Mouse (Mus musculus) CH12.LX (cell line): ENCODE data around the gene Fchsd2. TPM values are rescaled to one million over a fixed set of nuclear protein-coding genes. Genes with fewer than 3 reads are reported as not detected.
A peak's percentile ranks its signal among the peaks of the same experiment; 100 is the strongest.

ENCODE experiments used
- DNase-seq: peaks from one replicate; pipeline ENCODE4 v3.0.0-alpha.2; 2013; ENCODE audit errors: extremely low read depth
- H3K27ac ChIP-seq: 2 replicates; pipeline ENCODE4 v1.5.1; 2012; ENCODE audit warnings: low read depth, mild to moderate bottlenecking, control low read depth, moderate library complexity; ENCODE audit not compliant: insufficient read depth
- H3K27me3 ChIP-seq: replicated peaks from 2 replicates; pipeline ENCODE3; 2012; ENCODE audit warnings: inconsistent platforms
- H3K36me3 ChIP-seq, 2 experiments: replicated peaks in 1 of 2; 2 replicates each; pipeline versions ENCODE3 to v1.6.1; 2012; ENCODE audit warnings: inconsistent platforms in 1 of 2, low read length in 1 of 2, mild to moderate bottlenecking in 1 of 2, mixed read lengths in 1 of 2, moderate library complexity in 1 of 2; ENCODE audit not compliant: control insufficient read depth in 1 of 2, insufficient read depth in 1 of 2
- H3K4me1 ChIP-seq, 2 experiments: 2 replicates each; pipeline ENCODE4 v1.6.1; 2012; ENCODE audit warnings: inconsistent platforms in 1 of 2, moderate library complexity in 1 of 2; ENCODE audit not compliant: insufficient read depth in 2 of 2, control insufficient read depth in 1 of 2
- H3K4me2 ChIP-seq: 2 replicates; pipeline ENCODE4 v1.6.1; 2012; ENCODE audit warnings: low read depth, mild to moderate bottlenecking, control low read depth; ENCODE audit not compliant: poor library complexity, insufficient read depth, severe bottlenecking
- H3K4me3 ChIP-seq, 3 experiments: fragments of 150-350 bp in 1 of 3; sonication (generic) in 1 of 3; replicated peaks in 1 of 3; 2 replicates each; pipeline versions ENCODE3 to v1.5.1; 2011 to 2012; ENCODE audit warnings: low read depth in 2 of 3, low read length in 2 of 3, mild to moderate bottlenecking in 2 of 3, moderate library complexity in 2 of 3, control low read depth in 1 of 3, improper control_type of control experiment in 1 of 3, inconsistent platforms in 1 of 3, mixed read lengths in 1 of 3; ENCODE audit not compliant: poor library complexity in 1 of 3
- H3K79me2 ChIP-seq: replicated peaks from 2 replicates; pipeline ENCODE4 v1.6.1; 2012; ENCODE audit warnings: mild to moderate bottlenecking, moderate library complexity; ENCODE audit not compliant: control insufficient read depth, poor library complexity, insufficient read depth, severe bottlenecking; ENCODE audit errors: extremely low read depth
- H3K9ac ChIP-seq: 2 replicates; pipeline ENCODE4 v1.6.1; 2012; ENCODE audit warnings: low read depth, mild to moderate bottlenecking, control low read depth, moderate library complexity; ENCODE audit not compliant: insufficient read depth
- H3K9me3 ChIP-seq: replicated peaks from 2 replicates; pipeline ENCODE3; 2012; ENCODE audit warnings: low read length, inconsistent platforms, mixed read lengths
- CHD1 ChIP-seq: IDR thresholded peaks from 2 replicates; pipeline ENCODE4 v1.6.1; 2012; ENCODE audit warnings: low read depth, low read length, improper control_type of control experiment, inconsistent platforms
- CTCF ChIP-seq, 2 experiments: IDR thresholded peaks in 1 of 2; conservative IDR thresholded peaks in 1 of 2; 2 replicates each; pipeline ENCODE4 v1.5.1; 2011 to 2012; ENCODE audit warnings: low read depth in 2 of 2, low read length in 2 of 2, improper control_type of control experiment in 1 of 2, inconsistent platforms in 1 of 2, mild to moderate bottlenecking in 1 of 2, moderate library complexity in 1 of 2
- EP300 ChIP-seq: IDR thresholded peaks from 2 replicates; pipeline ENCODE4 v1.6.1; 2011; ENCODE audit warnings: low read length, improper control_type of control experiment
- GABPA ChIP-seq: IDR thresholded peaks from 2 replicates; pipeline ENCODE4 v1.6.1; 2012; ENCODE audit warnings: low read depth, low read length, improper control_type of control experiment, inconsistent platforms; ENCODE audit not compliant: insufficient replicate concordance
- HCFC1 ChIP-seq: IDR thresholded peaks from 2 replicates; pipeline ENCODE4 v1.6.1; 2012; ENCODE audit warnings: low read depth, mild to moderate bottlenecking, inconsistent platforms, low read length, improper control_type of control experiment
- KAT2A ChIP-seq: IDR thresholded peaks from 2 replicates; pipeline ENCODE4 v1.6.1; 2012; ENCODE audit warnings: low read length, improper control_type of control experiment, inconsistent platforms; ENCODE audit not compliant: insufficient replicate concordance
- MAX ChIP-seq: IDR thresholded peaks from 2 replicates; pipeline ENCODE4 v1.6.1; 2011; ENCODE audit warnings: low read length, improper control_type of control experiment
- MAZ ChIP-seq: IDR thresholded peaks from 2 replicates; pipeline ENCODE4 v1.6.1; 2012; ENCODE audit warnings: low read depth, mild to moderate bottlenecking, inconsistent platforms, low read length, improper control_type of control experiment, moderate library complexity
- MXI1 ChIP-seq: IDR thresholded peaks from 2 replicates; pipeline ENCODE4 v1.6.1; 2011; ENCODE audit warnings: mild to moderate bottlenecking, low read depth, low read length, improper control_type of control experiment
- NELFE ChIP-seq: IDR thresholded peaks from 2 replicates; pipeline ENCODE4 v1.6.1; 2011; ENCODE audit warnings: low read depth, low read length, improper control_type of control experiment
- PAX5 ChIP-seq: IDR thresholded peaks from 2 replicates; pipeline ENCODE4 v1.6.1; 2012; ENCODE audit warnings: low read length, inconsistent platforms, mixed read lengths
- POLR2AphosphoS2 ChIP-seq: IDR thresholded peaks from 2 replicates; pipeline ENCODE4 v1.6.1; 2011; ENCODE audit warnings: low read depth, low read length, improper control_type of control experiment
- RAD21 ChIP-seq: IDR thresholded peaks from 2 replicates; pipeline ENCODE4 v1.6.1; 2011; ENCODE audit warnings: low read depth, mild to moderate bottlenecking, low read length, improper control_type of control experiment, moderate library complexity
- SMC3 ChIP-seq: IDR thresholded peaks from 2 replicates; pipeline ENCODE4 v1.6.1; 2011; ENCODE audit warnings: low read depth, low read length, improper control_type of control experiment
- TCF12 ChIP-seq: IDR thresholded peaks from 2 replicates; pipeline ENCODE4 v1.6.1; 2014; ENCODE audit warnings: low read depth, mild to moderate bottlenecking, inconsistent platforms, low read length, improper control_type of control experiment
- UBTF ChIP-seq: IDR thresholded peaks from 2 replicates; pipeline ENCODE4 v1.6.1; 2012; ENCODE audit warnings: low read depth, mild to moderate bottlenecking, inconsistent platforms, low read length, improper control_type of control experiment, moderate library complexity
- USF1 ChIP-seq: IDR thresholded peaks from 2 replicates; pipeline ENCODE4 v1.6.1; 2014; ENCODE audit warnings: low read depth, mild to moderate bottlenecking, inconsistent platforms, low read length, improper control_type of control experiment
- ZMIZ1 ChIP-seq: IDR thresholded peaks from 2 replicates; pipeline ENCODE4 v1.6.1; 2012; ENCODE audit warnings: low read depth, mild to moderate bottlenecking, inconsistent platforms, low read length, improper control_type of control experiment
- ZNF384 ChIP-seq: IDR thresholded peaks from 2 replicates; pipeline ENCODE4 v1.6.1; 2012; ENCODE audit warnings: low read depth, low read length, improper control_type of control experiment, inconsistent platforms
- dilution Hi-C: fragments of 300-500 bp; cut with MboI; formaldehyde crosslinking; loops from 2 replicates; pipeline ENCODE4 v1.14.3; 2020; ENCODE audit warnings: low sequenced_read_pairs; ENCODE audit not compliant: extremely low pct_unique_long_range_greater_than_20kb, extremely low pct_ligation_motif_present
- in situ Hi-C: fragments of 300-500 bp; cut with MboI; formaldehyde crosslinking; loops from 3 replicates; pipeline ENCODE4 v1.14.3; 2019; ENCODE audit warnings: low sequenced_read_pairs, low pct_ligation_motif_present, low pct_unique_long_range_greater_than_20kb, mixed read lengths
- polyA plus RNA-seq: library from polyadenylated mRNA; unstranded; fragments of >175 nt; gene quantifications from 2 replicates; pipeline ENCODE4 v1.2.1, GENCODE M21; 2012; ENCODE audit warnings: low read depth; ENCODE audit not compliant: insufficient read length
- total RNA-seq, 2 experiments: library from RNA; depleted of rRNA; stranded (reverse); fragments of 300-350 nt in 1 of 2; fragments of >200 nt in 1 of 2; gene quantifications; 2 replicates each; pipeline ENCODE4 v1.2.3; 2012 to 2014

The Fchsd2 gene
- total and polyA plus RNA-seq, 3 experiments, result 23.8 to 38.2 (median 25.5) TPM

DNA sequence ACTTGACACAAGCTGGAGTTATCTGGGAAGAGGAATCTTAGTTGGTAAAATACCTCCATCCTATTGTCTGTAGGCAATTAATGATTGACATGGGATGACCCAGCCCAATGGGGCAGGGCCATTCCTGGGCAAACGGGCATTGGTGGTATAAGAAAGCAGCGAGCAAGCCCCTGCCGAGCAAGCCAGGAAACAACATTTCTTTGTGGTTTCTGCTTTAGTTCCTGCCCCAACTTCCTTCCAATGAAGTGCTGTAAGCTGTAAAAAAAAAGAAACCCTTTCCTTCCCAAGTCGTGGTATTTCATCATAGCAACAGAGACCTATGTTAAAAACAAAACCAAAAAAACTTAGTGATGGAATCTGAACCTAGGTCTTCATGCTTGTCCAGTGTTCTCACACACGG, 32.2 kb upstream of the Fchsd2 start:
- no peaks in the 10 kb centered on the region for H3K79me2 ChIP-seq
- in situ Hi-C loops, result loop anchor here (10.0 kb wide), 2 partner anchors 244 to 314 kb away; partner anchors contain the start of gene Atg16l2
- H3K4me2 ChIP-seq, result no peak overlapping the region; the same call in 1 of the 2 replicates
- H3K27ac ChIP-seq, result peak overlapping the region; percentile 68
- H3K4me1 ChIP-seq, result peaks cover 38 to 84% of the 10 kb centered on the region in 2 experiments
- H3K9ac ChIP-seq, result no peak overlapping the region
- peak; percentile 46 for TF ChIP-seq EP300
- TF ChIP-seq ZNF384, result peak; percentile 85
- TF ChIP-seq MAZ, result no peak
- TF ChIP-seq TCF12, result no peak
- TF ChIP-seq UBTF, result no peak
- TF ChIP-seq CHD1, result no peak
- no peak for TF ChIP-seq POLR2AphosphoS2
- TF ChIP-seq KAT2A, result no peak
- TF ChIP-seq NELFE, result no peak
- TF ChIP-seq USF1, result no peak
- TF ChIP-seq ZMIZ1, result no peak
- TF ChIP-seq RAD21, result no peak
- no peak for TF ChIP-seq GABPA
- TF ChIP-seq MAX, result no peak
- TF ChIP-seq, all 38 proteins: peak for 2
- H3K4me3 ChIP-seq, result no peak overlapping the region
- peak; percentile 41 for DNase-seq
- no peaks in the 10 kb centered on the region for H3K9me3 ChIP-seq
- H3K36me3 ChIP-seq, result no peaks in the 10 kb centered on the region
- H3K27me3 ChIP-seq, result no peaks in the 10 kb centered on the region
- dilution Hi-C loops, result no loop called here

GRCm38 (mm10) chr7:101061381-101061780, 31.3 kb upstream of the Fchsd2 start:
- TF ChIP-seq HCFC1 (no peak), TCF12 (no peak), RAD21 (peak; percentile 84), PAX5 (no peak), MXI1 (no peak), SMC3 (peak; percentile 87), MAX (no peak), CTCF (conservative IDR thresholded peaks at IDR 0.05 in 1 of 2, IDR thresholded peaks at IDR 0.05 in 1 of 2; ENCODE audit: low read depth in 2 of 2, low read length in 2 of 2) (peak; percentile 34 to 72; a peak in 3 of 4 replicates)

More at GRCm38 (mm10) chr7:101061381-101061780, 31.3 kb upstream of the Fchsd2 start:
- H3K27me3 ChIP-seq, result no peaks in the 10 kb centered on the region
- in situ Hi-C loops, result loop anchor here (10.0 kb wide), 2 partner anchors 243 to 313 kb away; partner anchors contain the start of gene Atg16l2
- no peak overlapping the region for H3K27ac ChIP-seq
- H3K79me2 ChIP-seq, result no peaks in the 10 kb centered on the region
- DNase-seq, result peak; percentile 59
- no peak overlapping the region for H3K4me2 ChIP-seq
- H3K4me3 ChIP-seq, result no peak overlapping the region
- H3K4me1 ChIP-seq, result peaks cover 44 to 87% of the 10 kb centered on the region in 2 experiments
- no peaks in the 10 kb centered on the region for H3K36me3 ChIP-seq
- H3K9me3 ChIP-seq, result no peaks in the 10 kb centered on the region
- dilution Hi-C loops, result no loop called here
- no peak overlapping the region for H3K9ac ChIP-seq
